Mouse (Mus musculus): Measurements from ENCODE around the gene Mboat7. TPM values are rescaled to one million over a fixed set of nuclear protein-coding genes. Genes with fewer than 3 reads are reported as not detected.
A peak's percentile ranks its signal among the peaks of the same experiment; 100 is the strongest.
"Not testable (repeated sequence)": the region's sequence is repeated elsewhere in the genome, so short reads cannot be mapped to it uniquely, and the experiment has no call there.

Mboat7 gene
- polyA plus RNA-seq (2015; fragmentation: Nextera tagmentation; extraction: Ambion mirVana) = 19.0 and 22.0 TPM in 2 replicates

DNA sequence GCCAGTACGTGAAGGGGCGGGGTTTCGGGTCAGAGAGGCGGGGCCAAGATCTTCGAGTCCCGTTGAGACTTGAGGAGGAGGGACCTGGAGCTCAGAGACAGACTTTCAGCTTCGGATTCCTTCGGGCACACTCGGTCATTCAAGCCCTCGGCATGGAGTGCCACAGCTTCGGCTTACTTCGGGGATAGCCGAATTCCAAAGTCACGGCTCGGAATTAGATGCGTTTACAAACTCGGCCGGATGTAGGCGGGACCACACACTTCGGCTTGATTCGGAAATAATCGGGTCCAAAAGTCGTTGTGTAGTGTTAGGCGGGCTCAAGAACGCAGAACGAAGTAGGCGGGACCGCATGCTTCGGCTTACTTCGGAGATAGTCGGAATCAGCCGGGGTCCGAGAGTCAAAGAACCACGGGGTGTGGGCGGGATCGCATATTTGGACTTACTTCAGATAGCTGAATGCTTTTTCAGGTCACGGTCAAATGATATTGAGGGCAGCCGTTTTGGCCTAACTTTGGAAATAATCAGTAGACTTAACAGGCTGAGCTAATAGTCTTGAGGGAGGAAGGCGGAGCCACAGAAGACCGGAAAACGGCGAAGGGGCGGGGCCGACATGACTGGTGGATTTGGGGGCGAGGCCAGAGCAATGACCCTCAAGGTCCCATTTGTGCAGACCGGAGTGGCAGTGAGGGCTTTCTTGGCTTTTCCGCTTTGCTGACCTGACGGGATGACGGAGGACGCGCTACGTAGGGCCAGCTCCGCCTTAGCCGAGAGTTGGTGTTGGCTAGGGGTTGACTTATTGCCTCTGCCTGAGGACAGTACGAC is at the start of gene Mboat7:
TSS of gene Mboat7 (minus strand) at position 537 of the 822 bp plus-strand sequence.
- H3K36me3 ChIP-seq (ENCODE audit: control insufficient read depth, insufficient read depth) = no peaks in the 10 kb centered on the region
- peak within 1 kb of the TSS; percentile 89 for H3K27ac ChIP-seq (ENCODE audit: low read length)
- no peaks in the 10 kb centered on the region for H3K27me3 ChIP-seq (ENCODE audit: control insufficient read depth, insufficient read depth, low read depth, low read length)
- peak within 1 kb of the TSS; percentile 85 for H3K9ac ChIP-seq (ENCODE audit: low read depth, low read length)
- under 1% methylated on average over 55 of the region's 55 CpGs for WGBS (ENCODE audit: insufficient replicate concordance)
- peak; percentile 81 for ATAC-seq (ENCODE audit: low read depth)
- peak within 1 kb of the TSS; percentile 99 for H3K4me2 ChIP-seq (ENCODE audit: low read depth, low read length)
- H3K9me3 ChIP-seq (replicated peaks; ENCODE audit: control insufficient read depth, low read length) = no peaks in the 10 kb centered on the region
- peak within 1 kb of the TSS; percentile 80 for H3K4me3 ChIP-seq (ENCODE audit: low read depth, low read length)
- H3K4me1 ChIP-seq (ENCODE audit: control insufficient read depth, low read depth, low read length) = peaks cover 25% of the 10 kb centered on the region

DNA sequence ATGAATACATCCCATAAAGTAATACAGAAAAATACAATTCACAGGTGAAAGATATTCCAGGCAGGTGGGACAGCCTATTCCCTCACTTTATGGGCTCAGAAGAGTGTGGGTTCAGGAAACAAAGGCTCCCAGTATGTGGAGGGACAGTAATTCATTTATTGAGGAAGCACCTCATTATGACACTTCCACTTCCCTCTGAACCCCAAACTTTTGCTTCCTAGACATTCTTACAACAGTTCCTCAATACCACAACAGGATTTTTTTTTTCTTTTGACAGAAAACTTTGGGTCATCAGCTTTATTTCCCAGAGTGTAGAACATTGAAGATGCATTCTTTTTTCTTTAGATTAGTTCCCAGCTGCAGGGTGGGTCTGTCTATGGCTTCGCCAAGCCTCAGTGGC is 39.4 kb upstream of the Mboat7 start:
- H3K27me3 ChIP-seq (ENCODE audit: control insufficient read depth, insufficient read depth, low read depth, low read length); H3K4me3 ChIP-seq (ENCODE audit: low read depth, low read length); ATAC-seq (ENCODE audit: low read depth); H3K9me3 ChIP-seq (replicated peaks; ENCODE audit: control insufficient read depth, low read length); H3K27ac ChIP-seq (ENCODE audit: low read length); H3K9ac ChIP-seq (ENCODE audit: low read depth, low read length); H3K4me1 ChIP-seq (ENCODE audit: control insufficient read depth, low read depth, low read length); H3K4me2 ChIP-seq (ENCODE audit: low read depth, low read length); H3K36me3 ChIP-seq (ENCODE audit: control insufficient read depth, insufficient read depth): not testable (repeated sequence)
- WGBS (ENCODE audit: insufficient replicate concordance) = no CpG with 5 or more reads among the region's 1 CpGs

DNA sequence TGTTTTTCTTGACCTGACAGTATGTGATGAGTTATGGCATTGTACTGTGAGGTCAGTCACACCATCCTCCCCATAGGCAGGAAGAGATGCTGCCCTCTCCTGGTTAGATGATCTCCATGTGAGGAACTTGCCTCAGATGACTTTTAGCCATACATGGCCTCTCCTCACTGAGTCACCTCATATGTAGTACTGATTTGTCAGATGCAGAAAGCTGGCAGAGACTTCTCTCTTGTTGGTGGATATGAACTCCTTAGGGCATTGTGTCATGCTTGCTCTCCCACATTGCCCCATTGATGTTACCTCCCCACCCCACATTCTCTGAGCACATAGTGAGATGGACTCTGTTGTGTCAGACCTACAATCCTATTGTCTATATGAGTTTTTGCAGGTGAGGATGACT is 32.1 kb upstream of the Mboat7 start:
- not testable (repeated sequence) for H3K4me3 ChIP-seq (ENCODE audit: low read depth, low read length); ATAC-seq (ENCODE audit: low read depth); H3K27me3 ChIP-seq (ENCODE audit: control insufficient read depth, insufficient read depth, low read depth, low read length)

DNA sequence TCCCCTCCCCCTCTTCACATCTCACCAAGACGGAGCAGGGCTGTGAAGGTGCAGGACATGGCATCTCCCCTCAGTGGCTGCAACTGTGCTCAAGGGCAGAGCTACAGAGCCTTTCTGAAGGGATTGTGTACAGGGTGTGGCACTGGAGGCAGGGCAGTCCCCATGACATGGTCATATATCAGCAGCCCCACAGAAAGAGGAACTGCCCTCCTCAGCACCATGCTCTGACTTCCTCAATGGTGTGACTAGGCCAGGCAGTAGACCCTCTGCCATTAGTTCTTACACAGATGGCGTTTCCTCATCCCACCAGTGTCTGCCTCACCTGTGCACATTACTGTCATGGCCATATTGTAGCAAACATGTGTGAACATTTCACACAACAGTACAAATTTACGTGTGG is 26.9 kb upstream of the Mboat7 start, which contains the start of gene Pirb:
TSS of gene Pirb (minus strand) at position 124 of the 400 bp plus-strand sequence.
- H3K9ac ChIP-seq (ENCODE audit: low read depth, low read length); ATAC-seq (ENCODE audit: low read depth); H3K27ac ChIP-seq (ENCODE audit: low read length); H3K4me2 ChIP-seq (ENCODE audit: low read depth, low read length); H3K9me3 ChIP-seq (replicated peaks; ENCODE audit: control insufficient read depth, low read length); H3K4me1 ChIP-seq (ENCODE audit: control insufficient read depth, low read depth, low read length); H3K27me3 ChIP-seq (ENCODE audit: control insufficient read depth, insufficient read depth, low read depth, low read length); H3K36me3 ChIP-seq (ENCODE audit: control insufficient read depth, insufficient read depth); H3K4me3 ChIP-seq (ENCODE audit: low read depth, low read length): not testable (repeated sequence)
- WGBS (ENCODE audit: insufficient replicate concordance) = 29% methylated on average over 1 of the region's 3 CpGs

More for the DNA sequence above, 32.1 kb upstream of the Mboat7 start:
- not testable (repeated sequence) for H3K9me3 ChIP-seq (replicated peaks; ENCODE audit: control insufficient read depth, low read length); H3K36me3 ChIP-seq (ENCODE audit: control insufficient read depth, insufficient read depth); H3K27ac ChIP-seq (ENCODE audit: low read length); H3K4me2 ChIP-seq (ENCODE audit: low read depth, low read length); H3K9ac ChIP-seq (ENCODE audit: low read depth, low read length); H3K4me1 ChIP-seq (ENCODE audit: control insufficient read depth, low read depth, low read length)

DNA sequence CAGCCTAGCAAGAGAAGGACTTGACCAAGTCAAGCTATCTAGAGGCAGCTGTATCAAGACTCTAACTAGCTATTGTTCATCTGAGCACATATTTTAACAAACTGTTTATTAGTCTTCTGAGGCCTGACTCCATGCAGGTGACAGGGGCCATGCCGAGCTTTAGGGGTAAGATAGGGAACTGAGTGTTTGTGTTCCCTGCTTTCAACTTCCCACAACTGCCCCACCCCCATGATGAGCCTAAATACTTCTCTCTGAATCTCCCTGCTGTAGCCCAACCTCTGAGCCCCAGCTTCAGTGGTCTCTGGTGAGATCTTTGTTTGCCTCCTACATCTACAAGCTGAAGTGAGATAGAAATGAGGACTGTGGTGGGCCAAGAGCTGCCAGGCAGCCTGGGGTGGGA is 21.9 kb upstream of the Mboat7 start:
- no peaks in the 10 kb centered on the region for H3K27me3 ChIP-seq (ENCODE audit: control insufficient read depth, insufficient read depth, low read depth, low read length)
- no peak overlapping the region for H3K9ac ChIP-seq (ENCODE audit: low read depth, low read length)
- no peak for ATAC-seq (ENCODE audit: low read depth)
- H3K27ac ChIP-seq (ENCODE audit: low read length) = no peak overlapping the region
- H3K36me3 ChIP-seq (ENCODE audit: control insufficient read depth, insufficient read depth) = no peaks in the 10 kb centered on the region
- no peaks in the 10 kb centered on the region; the same call in 1 of the 2 replicates for H3K4me1 ChIP-seq (ENCODE audit: control insufficient read depth, low read depth, low read length)
- no peak overlapping the region for H3K4me3 ChIP-seq (ENCODE audit: low read depth, low read length)
- H3K4me2 ChIP-seq (ENCODE audit: low read depth, low read length) = no peak overlapping the region
- WGBS (ENCODE audit: insufficient replicate concordance) = 19% methylated on average over 1 of the region's 1 CpGs
- no peaks in the 10 kb centered on the region for H3K9me3 ChIP-seq (replicated peaks; ENCODE audit: control insufficient read depth, low read length)

DNA sequence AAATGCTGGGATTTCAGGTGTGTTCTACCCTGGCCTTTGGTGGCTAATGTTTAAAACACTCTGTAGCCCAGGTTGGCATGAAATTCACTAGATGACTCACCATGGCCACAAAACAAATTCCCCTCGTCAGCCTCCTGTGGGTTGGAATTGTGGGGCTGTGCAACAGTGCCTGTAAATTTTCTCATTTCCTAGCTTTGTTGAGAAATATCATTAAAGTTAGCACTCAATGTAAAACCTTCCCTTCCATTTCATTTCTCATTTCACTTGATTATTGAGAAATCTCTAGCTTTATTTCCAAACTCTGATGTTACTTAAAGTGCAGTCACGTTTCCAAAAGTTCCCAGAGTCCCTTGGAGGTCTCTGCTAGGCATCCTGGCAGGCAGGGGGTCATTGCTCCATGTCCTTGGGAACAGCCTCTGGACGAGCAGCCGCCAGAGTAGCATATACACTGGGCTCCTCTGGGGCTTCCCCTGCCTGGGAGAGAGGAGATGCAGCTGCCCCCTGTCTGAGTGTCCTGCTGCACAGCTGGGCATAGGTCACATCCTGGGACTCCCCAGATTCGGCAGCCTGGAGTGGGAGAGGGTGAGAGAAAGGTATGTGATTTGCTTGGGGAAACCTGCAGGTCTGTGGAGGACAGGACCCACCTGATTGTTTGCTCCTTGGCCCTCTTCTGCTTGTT is 19.1 kb upstream of the Mboat7 start:
- H3K9me3 ChIP-seq (replicated peaks; ENCODE audit: control insufficient read depth, low read length) = no peaks in the 10 kb centered on the region
- no peaks in the 10 kb centered on the region; the same call in 1 of the 2 replicates for H3K4me1 ChIP-seq (ENCODE audit: control insufficient read depth, low read depth, low read length)
- no peak overlapping the region for H3K4me2 ChIP-seq (ENCODE audit: low read depth, low read length)
- H3K9ac ChIP-seq (ENCODE audit: low read depth, low read length) = peak overlapping the region; percentile 28; the same call in 1 of the 2 replicates
- WGBS (ENCODE audit: insufficient replicate concordance) = 26% methylated on average over 5 of the region's 5 CpGs
- H3K36me3 ChIP-seq (ENCODE audit: control insufficient read depth, insufficient read depth) = peaks cover 6% of the 10 kb centered on the region
- H3K27me3 ChIP-seq (ENCODE audit: control insufficient read depth, insufficient read depth, low read depth, low read length) = no peaks in the 10 kb centered on the region
- H3K27ac ChIP-seq (ENCODE audit: low read length) = no peak overlapping the region
- no peak overlapping the region for H3K4me3 ChIP-seq (ENCODE audit: low read depth, low read length)
- 0 out of 2 replicates have a peak, but pooled peaks have one; percentile 30 for ATAC-seq (ENCODE audit: low read depth)

DNA sequence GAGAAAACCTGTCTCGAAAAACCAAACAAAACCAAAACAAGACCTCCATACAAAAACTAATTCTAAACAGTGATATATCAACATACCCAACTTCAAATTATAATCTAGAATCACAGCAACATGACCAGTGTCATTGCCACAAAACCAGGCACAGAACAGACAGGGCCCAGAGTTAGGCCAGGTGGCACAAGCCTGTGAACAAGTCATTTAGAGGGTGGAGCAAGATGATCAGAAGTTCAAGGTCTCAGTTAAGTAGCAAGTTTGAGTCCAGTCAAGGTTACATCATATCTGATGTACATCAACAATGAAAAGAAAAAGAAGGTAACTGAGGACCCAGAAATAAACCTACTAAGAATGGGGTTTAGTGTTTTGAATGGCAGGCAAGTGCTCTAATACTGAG is 15.7 kb upstream of the Mboat7 start:
- H3K9ac ChIP-seq (ENCODE audit: low read depth, low read length) = no peak overlapping the region
- no peak overlapping the region; the same call in 1 of the 2 replicates for H3K27ac ChIP-seq (ENCODE audit: low read length)
- H3K4me3 ChIP-seq (ENCODE audit: low read depth, low read length) = no peak overlapping the region
- peaks cover 25% of the 10 kb centered on the region for H3K36me3 ChIP-seq (ENCODE audit: control insufficient read depth, insufficient read depth)
- no peak for ATAC-seq (ENCODE audit: low read depth)
- no peaks in the 10 kb centered on the region for H3K9me3 ChIP-seq (replicated peaks; ENCODE audit: control insufficient read depth, low read length)
- 48% methylated on average over 1 of the region's 1 CpGs for WGBS (ENCODE audit: insufficient replicate concordance)
- H3K27me3 ChIP-seq (ENCODE audit: control insufficient read depth, insufficient read depth, low read depth, low read length) = no peaks in the 10 kb centered on the region
- no peak overlapping the region for H3K4me2 ChIP-seq (ENCODE audit: low read depth, low read length)
- peaks cover 17% of the 10 kb centered on the region for H3K4me1 ChIP-seq (ENCODE audit: control insufficient read depth, low read depth, low read length)

DNA sequence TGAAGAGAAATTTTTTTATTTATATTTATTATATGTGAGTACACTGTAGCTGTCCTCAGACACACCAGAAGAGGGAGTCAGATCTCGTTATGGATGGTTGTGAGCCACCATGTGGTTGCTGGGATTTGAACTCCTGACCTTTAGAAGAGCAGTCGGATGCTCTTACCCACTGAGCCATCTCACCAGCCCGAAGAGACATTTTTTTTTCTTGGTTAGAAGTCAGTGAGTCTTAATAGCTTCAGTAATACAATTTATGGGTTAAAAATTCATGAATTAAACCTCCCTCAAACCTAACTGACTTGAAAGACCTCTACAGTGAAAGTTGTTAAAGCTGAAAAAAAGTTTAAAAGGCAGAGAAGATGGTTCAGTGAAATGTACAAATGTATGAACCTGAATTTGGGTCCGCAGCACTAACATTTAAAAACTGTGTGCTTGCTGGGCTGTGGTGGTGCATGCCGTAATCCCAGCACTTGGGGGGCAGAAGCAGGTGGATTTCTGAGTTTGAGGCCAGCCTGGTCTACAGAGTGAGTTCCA is 15.2 kb upstream of the Mboat7 start:
- peaks cover 17% of the 10 kb centered on the region for H3K4me1 ChIP-seq (ENCODE audit: control insufficient read depth, low read depth, low read length)
- not testable (repeated sequence) for H3K4me2 ChIP-seq (ENCODE audit: low read depth, low read length); H3K9me3 ChIP-seq (replicated peaks; ENCODE audit: control insufficient read depth, low read length); H3K27me3 ChIP-seq (ENCODE audit: control insufficient read depth, insufficient read depth, low read depth, low read length); H3K27ac ChIP-seq (ENCODE audit: low read length); ATAC-seq (ENCODE audit: low read depth); H3K4me3 ChIP-seq (ENCODE audit: low read depth, low read length); H3K9ac ChIP-seq (ENCODE audit: low read depth, low read length)
- 26% methylated on average over 5 of the region's 5 CpGs for WGBS (ENCODE audit: insufficient replicate concordance)
- H3K36me3 ChIP-seq (ENCODE audit: control insufficient read depth, insufficient read depth) = peaks cover 25% of the 10 kb centered on the region

Measured in liver, embryonic 16.5 days (tissue).